Mouse (Mus musculus) CH12.LX (cell line): ENCODE data around the gene Sidt1.

Experiments
- CHD2 ChIP-seq: IDR thresholded peaks from 2 replicates; pipeline ENCODE4 v1.6.1; 2011; ENCODE audit warnings: low read length, improper control_type of control experiment
- CTCF ChIP-seq, 2 experiments: IDR thresholded peaks in 1 of 2; conservative IDR thresholded peaks in 1 of 2; 2 replicates each; pipeline ENCODE4 v1.5.1; 2011 to 2012; ENCODE audit warnings: low read depth in 2 of 2, low read length in 2 of 2, improper control_type of control experiment in 1 of 2, inconsistent platforms in 1 of 2, mild to moderate bottlenecking in 1 of 2, moderate library complexity in 1 of 2
- EP300 ChIP-seq: IDR thresholded peaks from 2 replicates; pipeline ENCODE4 v1.6.1; 2011; ENCODE audit warnings: low read length, improper control_type of control experiment
- HCFC1 ChIP-seq: IDR thresholded peaks from 2 replicates; pipeline ENCODE4 v1.6.1; 2012; ENCODE audit warnings: low read depth, mild to moderate bottlenecking, inconsistent platforms, low read length, improper control_type of control experiment
- NRF1 ChIP-seq: IDR thresholded peaks from 2 replicates; pipeline ENCODE4 v1.6.1; 2014; ENCODE audit warnings: low read depth, mild to moderate bottlenecking, inconsistent platforms, low read length, improper control_type of control experiment, moderate library complexity
- POLR2A ChIP-seq: IDR thresholded peaks from 2 replicates; pipeline ENCODE4 v1.6.1; 2011; ENCODE audit warnings: low read depth, mild to moderate bottlenecking, improper control_type of control experiment, low read length

DNA sequence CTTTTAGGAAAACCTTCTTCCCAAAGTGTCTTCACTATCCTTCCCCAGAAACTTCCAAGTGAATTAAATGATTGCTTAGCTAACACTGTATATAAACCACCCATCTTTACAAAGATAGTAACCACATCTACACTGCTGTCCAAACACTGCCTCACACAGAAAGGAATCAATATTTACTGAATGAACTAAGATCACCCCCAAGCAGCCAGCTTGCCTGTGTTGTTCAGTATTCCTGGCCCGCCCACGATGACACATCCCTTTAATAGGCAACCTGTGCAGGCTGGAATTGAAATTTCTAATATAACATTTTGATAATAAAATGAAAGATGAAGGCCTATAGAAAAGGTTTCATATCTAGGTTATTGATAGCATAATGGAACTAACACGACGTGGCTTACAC lies 16.6 kb downstream of the Sidt1 start:
- no peak for TF ChIP-seq CHD2
- TF ChIP-seq NRF1, result no peak
- TF ChIP-seq CTCF (conservative IDR thresholded peaks at IDR 0.05 in 1 of 2, IDR thresholded peaks at IDR 0.05 in 1 of 2; ENCODE audit: low read depth in 2 of 2, low read length in 2 of 2), result no peak
- no peak for TF ChIP-seq EP300
- TF ChIP-seq POLR2A, result no peak
- no peak for TF ChIP-seq HCFC1
